Mouse (Mus musculus) E14TG2a.4 (cell line): Measurements from ENCODE around the gene Impdh1.

Source experiments
- H3K27me3 ChIP-seq: 2 replicates; pipeline ENCODE4 v1.6.1; 2014; ENCODE audit warnings: low read length, control low read depth; ENCODE audit not compliant: insufficient read depth
- H3K36me3 ChIP-seq: 2 replicates; pipeline ENCODE4 v1.6.1; 2014; ENCODE audit warnings: low read length, control low read depth; ENCODE audit not compliant: insufficient read depth
- H3K4me1 ChIP-seq: replicated peaks from 2 replicates; pipeline ENCODE4 v1.6.1; 2014; ENCODE audit warnings: low read depth, low read length, control low read depth
- H3K4me3 ChIP-seq: replicated peaks from 2 replicates; pipeline ENCODE4 v1.5.1; 2014; ENCODE audit warnings: mild to moderate bottlenecking, low read length
- H3K9me3 ChIP-seq: 2 replicates; pipeline ENCODE4 v1.6.1; 2014; ENCODE audit warnings: low read length, control low read depth
- CTCF ChIP-seq: conservative IDR thresholded peaks from 2 replicates; pipeline ENCODE4 v1.5.1; 2014; ENCODE audit warnings: low read length
- NANOG ChIP-seq: IDR thresholded peaks from 2 replicates; pipeline ENCODE4 v1.6.1; 2014; ENCODE audit warnings: borderline replicate concordance, low read length, mixed read lengths
- POU5F1 ChIP-seq: IDR thresholded peaks from 2 replicates; pipeline ENCODE4 v1.6.1; 2014; ENCODE audit warnings: low read length, borderline replicate concordance

Impdh1 gene

GRCm38 (mm10) chr6:29245272-29246120 lies 29.3 kb upstream of the Impdh1 start:
- Histone ChIP-seq H3K4me3 (no peak overlapping the region), H3K27me3 (no peaks in the 10 kb centered on the region), H3K36me3 (no peaks in the 10 kb centered on the region), H3K4me1 (peaks cover 52% of the 10 kb centered on the region), H3K9me3 (no peaks in the 10 kb centered on the region)
- TF ChIP-seq POU5F1, result no peak
- no peak for TF ChIP-seq NANOG
- no peak for TF ChIP-seq CTCF

DNA sequence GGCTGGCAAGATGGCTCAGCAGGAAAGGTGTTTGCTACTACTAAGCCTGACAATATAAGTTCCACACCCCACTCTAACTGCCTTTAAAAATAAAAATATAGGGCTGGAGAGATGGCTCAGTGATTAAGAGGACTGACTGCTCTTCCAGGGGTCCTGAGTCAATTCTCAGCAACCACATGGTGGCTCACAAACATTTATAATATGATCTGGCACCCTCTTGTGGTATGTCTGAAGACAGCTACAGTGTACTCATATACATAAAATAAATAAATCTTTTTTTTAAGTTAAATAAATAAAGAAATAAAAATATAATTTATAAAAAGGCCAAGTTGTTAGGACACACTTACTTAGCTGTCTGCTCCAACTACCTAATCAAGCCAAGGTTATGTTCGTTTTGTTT lies 26.1 kb upstream of the Impdh1 start:
- H3K4me1 ChIP-seq, result peaks cover 50% of the 10 kb centered on the region
- H3K9me3 ChIP-seq, result peaks cover 2% of the 10 kb centered on the region; the same call in 1 of the 2 replicates
- H3K36me3 ChIP-seq, result no peaks in the 10 kb centered on the region
- no peaks in the 10 kb centered on the region for H3K27me3 ChIP-seq
- no peak; the same call in 1 of the 2 replicates for TF ChIP-seq CTCF
- TF ChIP-seq NANOG, result no peak
- no peak for TF ChIP-seq POU5F1
- no peak overlapping the region for H3K4me3 ChIP-seq

DNA sequence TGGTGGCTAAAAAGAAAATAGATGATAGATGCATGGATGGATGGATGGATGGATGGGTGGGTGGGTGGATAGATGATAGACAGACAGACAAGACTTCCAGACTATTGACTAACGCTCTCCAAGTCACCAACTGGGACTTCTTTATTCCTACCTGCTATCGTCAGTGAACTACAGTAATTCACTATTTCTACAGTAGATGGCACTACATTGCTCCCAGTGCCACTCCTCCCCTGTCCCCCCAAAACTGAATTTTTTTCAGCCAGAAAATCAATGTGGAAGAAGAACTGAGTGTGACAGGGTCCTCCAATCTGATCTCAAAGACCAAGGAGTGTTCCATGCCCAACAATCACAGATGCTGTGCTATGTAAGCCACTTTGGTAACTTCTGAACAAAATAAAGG lies 25.5 kb upstream of the Impdh1 start:
- no peak for TF ChIP-seq POU5F1
- peak; percentile 69 for TF ChIP-seq CTCF
- no peak overlapping the region for H3K4me3 ChIP-seq
- H3K4me1 ChIP-seq, result peaks cover 45% of the 10 kb centered on the region
- H3K36me3 ChIP-seq, result no peaks in the 10 kb centered on the region
- no peaks in the 10 kb centered on the region for H3K27me3 ChIP-seq
- H3K9me3 ChIP-seq, result peaks cover 6% of the 10 kb centered on the region; the same call in 1 of the 2 replicates

DNA sequence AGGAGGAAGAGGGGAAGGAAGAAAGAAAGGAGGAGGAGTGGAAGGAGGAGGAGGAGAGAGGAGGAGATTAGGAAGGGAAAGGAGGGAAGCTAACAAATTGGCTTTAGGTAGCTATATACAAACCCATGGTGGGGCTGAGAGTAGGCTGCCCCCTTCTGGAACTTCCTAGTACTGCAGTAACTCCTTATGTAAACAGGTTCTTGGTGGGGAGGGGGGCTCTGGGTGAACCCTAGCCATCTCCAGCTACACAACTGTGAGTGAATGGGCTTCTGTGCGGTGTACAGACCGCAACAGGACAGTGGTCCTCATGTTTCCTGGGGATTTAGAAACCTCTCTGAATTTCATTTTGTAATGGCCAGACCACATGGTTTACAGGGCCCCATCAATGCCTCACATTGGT lies 24.6 kb upstream of the Impdh1 start:
- H3K9me3 ChIP-seq, result peaks cover 6% of the 10 kb centered on the region; the same call in 1 of the 2 replicates
- H3K36me3 ChIP-seq, result no peaks in the 10 kb centered on the region
- TF ChIP-seq POU5F1 (no peak), CTCF (peak; percentile 84), NANOG (no peak)

GRCm38 (mm10) chr6:29234272-29234671 lies 18.1 kb upstream of the Impdh1 start:
- no peak for TF ChIP-seq NANOG
- peak; percentile 61 for TF ChIP-seq CTCF

More for the DNA sequence above, 24.6 kb upstream of the Impdh1 start:
- Histone ChIP-seq H3K4me1 (peaks cover 36% of the 10 kb centered on the region), H3K4me3 (no peak overlapping the region), H3K27me3 (no peaks in the 10 kb centered on the region)

DNA sequence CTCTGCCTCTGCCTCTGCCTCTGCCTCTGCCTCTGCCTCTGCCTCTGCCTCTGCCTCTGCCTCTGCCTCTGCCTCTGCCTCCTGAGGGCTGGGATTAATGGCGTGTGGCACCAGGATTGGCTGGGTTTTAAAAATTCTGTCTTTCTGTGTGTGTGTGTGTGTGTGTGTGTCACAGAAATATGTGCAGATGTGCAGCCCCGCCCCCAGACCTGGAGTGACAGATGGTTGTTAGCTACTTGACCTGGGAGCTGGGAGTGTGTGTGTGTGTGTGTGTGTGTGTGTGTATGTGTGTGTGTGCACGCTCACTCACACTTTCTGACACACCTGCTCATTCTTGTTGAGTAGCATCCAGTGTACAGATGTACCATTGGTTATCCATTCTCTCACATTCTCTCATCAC lies 17.5 kb upstream of the Impdh1 start:
- peaks cover 8% of the 10 kb centered on the region for H3K4me1 ChIP-seq
- H3K9me3 ChIP-seq, result peaks cover 6% of the 10 kb centered on the region

More at GRCm38 (mm10) chr6:29234272-29234671, 18.1 kb upstream of the Impdh1 start:
- peaks cover 10% of the 10 kb centered on the region for H3K27me3 ChIP-seq
- H3K4me1 ChIP-seq, result peaks cover 8% of the 10 kb centered on the region
- H3K4me3 ChIP-seq, result no peak overlapping the region
- H3K36me3 ChIP-seq, result no peaks in the 10 kb centered on the region
- H3K9me3 ChIP-seq, result peaks cover 6% of the 10 kb centered on the region

GRCm38 (mm10) chr6:29232321-29232720 lies 16.2 kb upstream of the Impdh1 start:
- Histone ChIP-seq H3K4me1 (peaks cover 8% of the 10 kb centered on the region), H3K4me3 (no peak overlapping the region)
- TF ChIP-seq NANOG (no peak), CTCF (no peak), POU5F1 (no peak)

More for the DNA sequence above, 17.5 kb upstream of the Impdh1 start:
- TF ChIP-seq POU5F1 (no peak), NANOG (no peak), CTCF (no peak)
- Histone ChIP-seq H3K4me3 (no peak overlapping the region), H3K27me3 (peaks cover 15% of the 10 kb centered on the region), H3K36me3 (no peaks in the 10 kb centered on the region)

DNA sequence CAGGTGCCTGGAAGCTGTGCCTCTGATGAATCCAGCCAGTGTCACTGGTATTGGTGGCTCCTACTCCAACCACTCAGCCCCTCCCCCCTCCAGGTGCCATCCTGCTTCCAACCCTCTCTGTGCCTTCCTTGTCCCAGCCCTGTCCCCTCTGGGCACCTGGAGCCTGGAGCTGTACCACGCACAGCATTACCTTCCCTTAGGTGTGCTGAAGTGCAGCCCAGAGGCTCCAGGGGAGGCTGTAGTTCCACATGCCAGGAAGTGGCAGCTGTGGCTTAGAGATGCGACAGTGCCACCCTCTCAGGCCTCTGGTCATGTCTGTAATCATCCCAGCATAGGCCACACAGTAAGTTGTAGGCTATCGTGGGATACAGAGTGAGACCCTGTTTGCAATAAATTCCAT lies 15.6 kb upstream of the Impdh1 start:
- Histone ChIP-seq H3K4me3 (no peak overlapping the region), H3K27me3 (peaks cover 20% of the 10 kb centered on the region), H3K9me3 (no peaks in the 10 kb centered on the region; the same call in 1 of the 2 replicates), H3K4me1 (peaks cover 8% of the 10 kb centered on the region), H3K36me3 (no peaks in the 10 kb centered on the region)
- TF ChIP-seq NANOG (no peak), CTCF (no peak), POU5F1 (no peak)

More at GRCm38 (mm10) chr6:29232321-29232720, 16.2 kb upstream of the Impdh1 start:
- peaks cover 4% of the 10 kb centered on the region for H3K9me3 ChIP-seq
- H3K36me3 ChIP-seq, result no peaks in the 10 kb centered on the region
- H3K27me3 ChIP-seq, result peaks cover 20% of the 10 kb centered on the region
